Mouse (Mus musculus): ENCODE measurements around the gene Nrp1. TPM values are rescaled to one million over a fixed set of nuclear protein-coding genes. Genes with fewer than 3 reads are reported as not detected.

Nrp1 gene
- total and polyA plus RNA-seq, 3 experiments = 7.3 to 14.7 (median 11.9) TPM

- no peak for DNase-seq (ENCODE audit: extremely low read depth)
- Histone ChIP-seq H3K27me3 (replicated peaks) (no peaks in the 10 kb centered on the region), H3K36me3 (replicated peaks in 1 of 2; ENCODE audit: control insufficient read depth in 1 of 2, insufficient read depth in 1 of 2, low read length in 1 of 2) (peaks cover 0 to 24% of the 10 kb centered on the region in 2 experiments), H3K4me3 (replicated peaks in 1 of 3; ENCODE audit: low read depth in 2 of 3, low read length in 2 of 3, poor library complexity in 1 of 3) (no peak overlapping the region), H3K4me2 (ENCODE audit: insufficient read depth, low read depth, poor library complexity, severe bottlenecking) (no peak overlapping the region), H3K9ac (ENCODE audit: insufficient read depth, low read depth) (no peak overlapping the region), H3K4me1 (ENCODE audit: control insufficient read depth in 1 of 2, insufficient read depth in 2 of 2) (peaks cover 5 to 8% of the 10 kb centered on the region in 2 experiments; a peak in 2 of 4 replicates), H3K27ac (ENCODE audit: insufficient read depth, low read depth) (no peak overlapping the region), H3K9me3 (replicated peaks; ENCODE audit: low read length) (no peaks in the 10 kb centered on the region), H3K79me2 (replicated peaks; ENCODE audit: control insufficient read depth, extremely low read depth, insufficient read depth, poor library complexity, severe bottlenecking) (no peaks in the 10 kb centered on the region)
- no peak for TF ChIP-seq E2F4 (IDR thresholded peaks at IDR 0.05; ENCODE audit: insufficient replicate concordance, low read depth, low read length)
- no peak for TF ChIP-seq ZMIZ1 (IDR thresholded peaks at IDR 0.05; ENCODE audit: low read depth, low read length)
- TF ChIP-seq POLR2A (IDR thresholded peaks at IDR 0.05; ENCODE audit: low read depth, low read length) = no peak
- no peak for TF ChIP-seq TBP (conservative IDR thresholded peaks at IDR 0.05; ENCODE audit: low read depth, low read length)
- no peak for TF ChIP-seq NELFE (IDR thresholded peaks at IDR 0.05; ENCODE audit: low read depth, low read length)
- no peak for TF ChIP-seq TCF12 (IDR thresholded peaks at IDR 0.05; ENCODE audit: low read depth, low read length)
- no peak for TF ChIP-seq BHLHE40 (IDR thresholded peaks at IDR 0.05; ENCODE audit: low read depth, low read length)
- no peak for TF ChIP-seq JUND (conservative IDR thresholded peaks at IDR 0.05; ENCODE audit: low read depth, low read length)
- TF ChIP-seq MAFK (IDR thresholded peaks at IDR 0.05; ENCODE audit: insufficient replicate concordance, low read length) = no peak
- dilution Hi-C loops (cut with MboI; ENCODE audit: extremely low pct_ligation_motif_present, extremely low pct_unique_long_range_greater_than_20kb, low sequenced_read_pairs) = no loop called here
- in situ Hi-C loops (cut with MboI; ENCODE audit: low pct_ligation_motif_present, low pct_unique_long_range_greater_than_20kb, low sequenced_read_pairs) = no loop called here
These were observed 66.4 kb downstream of the Nrp1 start for GRCm38 (mm10) chr8:128424626-128425333.

GRCm38 (mm10) chr8:128427071-128427470 is 68.7 kb downstream of the Nrp1 start:
- in situ Hi-C loops (cut with MboI; ENCODE audit: low pct_ligation_motif_present, low pct_unique_long_range_greater_than_20kb, low sequenced_read_pairs) (no loop called here), dilution Hi-C loops (cut with MboI; ENCODE audit: extremely low pct_ligation_motif_present, extremely low pct_unique_long_range_greater_than_20kb, low sequenced_read_pairs) (no loop called here)
- H3K36me3 ChIP-seq (replicated peaks in 1 of 2; ENCODE audit: control insufficient read depth in 1 of 2, insufficient read depth in 1 of 2, low read length in 1 of 2) = peaks cover 0 to 24% of the 10 kb centered on the region in 2 experiments
- H3K4me1 ChIP-seq (ENCODE audit: control insufficient read depth in 1 of 2, insufficient read depth in 2 of 2) = no peaks in the 10 kb centered on the region
- no peak for DNase-seq (ENCODE audit: extremely low read depth)
- no peak overlapping the region for H3K27ac ChIP-seq (ENCODE audit: insufficient read depth, low read depth)
- no peaks in the 10 kb centered on the region for H3K9me3 ChIP-seq (replicated peaks; ENCODE audit: low read length)
- H3K9ac ChIP-seq (ENCODE audit: insufficient read depth, low read depth) = no peak overlapping the region
- H3K27me3 ChIP-seq (replicated peaks) = no peaks in the 10 kb centered on the region
- no peak overlapping the region for H3K4me3 ChIP-seq (replicated peaks in 1 of 3; ENCODE audit: low read depth in 2 of 3, low read length in 2 of 3, poor library complexity in 1 of 3)
- no peaks in the 10 kb centered on the region for H3K79me2 ChIP-seq (replicated peaks; ENCODE audit: control insufficient read depth, extremely low read depth, insufficient read depth, poor library complexity, severe bottlenecking)
- no peak for TF ChIP-seq JUND (conservative IDR thresholded peaks at IDR 0.05; ENCODE audit: low read depth, low read length)
- TF ChIP-seq EP300 (IDR thresholded peaks at IDR 0.05; ENCODE audit: low read length) = no peak
- no peak for TF ChIP-seq ZKSCAN1 (IDR thresholded peaks at IDR 0.05; ENCODE audit: borderline replicate concordance, low read depth, low read length)
- TF ChIP-seq ZC3H11A (IDR thresholded peaks at IDR 0.05; ENCODE audit: low read depth, low read length) = no peak
- TF ChIP-seq RAD21 (IDR thresholded peaks at IDR 0.05; ENCODE audit: low read depth, low read length) = no peak
- no peak for TF ChIP-seq ZNF384 (IDR thresholded peaks at IDR 0.05; ENCODE audit: low read depth, low read length)
- no peak for TF ChIP-seq KAT2A (IDR thresholded peaks at IDR 0.05; ENCODE audit: insufficient replicate concordance, low read length)
- no peak for TF ChIP-seq POLR2A (IDR thresholded peaks at IDR 0.05; ENCODE audit: low read depth, low read length)
- TF ChIP-seq CHD1 (IDR thresholded peaks at IDR 0.05; ENCODE audit: low read depth, low read length) = no peak
- no peak overlapping the region for H3K4me2 ChIP-seq (ENCODE audit: insufficient read depth, low read depth, poor library complexity, severe bottlenecking)

All from CH12.LX (cell line).